Mouse (Mus musculus) layer of hippocampus, postnatal 25 days (tissue): ENCODE results near the gene Kbtbd8. TPM values are rescaled to one million over a fixed set of nuclear protein-coding genes. Genes with fewer than 3 reads are reported as not detected.

Experiments
- DNase-seq, 2 experiments: peaks; one replicate each; pipeline ENCODE4 v3.0.0; 2022; ENCODE audit warnings: mixed read lengths in 2 of 2, low spot score in 1 of 2; ENCODE audit errors: extremely low spot score in 1 of 2
- total RNA-seq, 2 experiments: library from RNA; stranded (reverse); gene quantifications; 2 replicates each; pipeline ENCODE4 v1.2.3; 2021

The Kbtbd8 gene
- total RNA-seq, 2 experiments from 2014 or later: 5.5 to 11.2 TPM

DNA sequence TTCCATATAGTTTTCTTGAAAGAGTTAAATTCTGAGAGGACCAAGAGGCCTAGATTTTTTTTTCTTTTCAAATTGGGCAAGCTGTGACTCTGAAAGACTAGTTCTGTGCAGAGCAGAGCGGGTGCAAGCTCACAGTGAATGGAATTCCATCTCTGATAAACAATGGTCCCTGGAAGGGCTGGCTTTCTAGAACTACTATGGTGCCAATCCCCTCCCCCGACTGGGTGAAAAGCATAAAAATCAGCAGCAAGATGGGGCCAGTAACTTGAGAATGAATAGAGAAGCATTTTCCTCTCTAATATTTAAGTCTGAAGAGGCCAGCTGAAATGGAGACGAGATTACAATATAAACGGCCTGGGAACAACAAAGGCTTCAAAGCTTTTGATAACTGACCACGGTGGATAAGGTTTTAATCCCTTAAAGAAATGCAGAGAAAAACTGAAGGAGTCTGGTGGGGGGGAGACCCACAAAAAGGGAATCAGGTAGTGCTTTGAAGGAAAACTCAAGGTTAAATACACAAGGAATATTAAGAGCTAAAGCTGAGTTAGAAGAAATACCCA lies 50.7 kb downstream of the Kbtbd8 start:
- no peak for DNase-seq

DNA sequence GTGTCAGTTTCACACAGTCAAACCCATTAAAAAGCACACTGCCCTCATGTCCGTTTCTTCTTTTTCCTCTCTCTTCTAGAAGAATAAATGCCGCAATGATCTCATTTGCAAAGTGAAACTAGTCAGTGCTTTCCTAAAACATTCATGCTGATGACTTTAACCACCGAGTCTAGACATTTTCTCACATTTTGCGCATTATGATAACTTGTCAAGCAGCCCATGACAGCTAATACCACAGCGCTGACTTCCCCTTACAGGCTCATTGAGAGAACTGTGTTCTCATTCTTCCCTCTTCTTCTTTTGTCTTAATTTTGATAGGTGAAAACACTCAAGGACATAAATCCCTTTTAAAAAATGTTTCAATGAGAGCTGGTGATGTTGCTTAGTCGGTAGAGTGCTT lies 52.4 kb downstream of the Kbtbd8 start:
- no peak for DNase-seq

DNA sequence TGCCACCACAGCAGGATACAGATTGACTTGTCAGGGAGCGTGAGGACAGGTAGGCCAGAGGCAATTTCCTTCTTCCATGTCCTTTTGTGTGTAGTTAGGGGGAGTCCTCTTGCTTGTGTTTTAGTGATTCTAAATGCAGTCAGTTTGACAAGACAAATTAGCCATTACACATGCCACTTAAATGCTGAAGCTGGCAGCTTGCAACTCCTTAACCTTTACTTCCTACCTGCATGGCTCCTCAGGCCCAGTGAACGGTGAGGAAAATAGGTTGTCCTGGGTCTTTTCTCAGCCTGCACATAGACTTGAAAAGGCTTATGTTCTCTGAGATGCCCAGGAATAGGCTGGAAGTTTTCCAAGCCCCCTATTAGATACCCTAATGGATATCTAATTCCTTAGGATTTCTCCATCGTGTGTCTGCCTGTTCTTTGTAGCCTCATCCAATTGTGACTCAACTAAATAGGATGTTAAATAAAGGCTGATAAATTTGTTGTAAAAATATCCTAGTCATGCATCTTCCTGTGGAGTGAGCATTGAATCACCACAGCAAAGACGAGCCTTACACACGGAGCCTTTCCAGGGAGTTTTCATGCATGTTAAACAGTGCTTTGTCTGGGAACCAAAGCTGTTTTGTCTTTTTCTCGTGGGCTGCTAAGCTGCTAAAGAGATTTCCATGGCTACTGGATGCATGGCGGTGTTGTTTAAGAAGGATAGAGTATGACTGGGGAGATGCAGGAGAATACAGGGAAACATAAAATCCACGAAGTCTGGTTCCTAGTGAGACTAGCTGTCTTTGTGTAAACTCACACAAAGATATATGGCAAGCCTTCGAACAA lies 57.5 kb downstream of the Kbtbd8 start:
- no peak for DNase-seq

Other genes with a start within 250 kb of the Kbtbd8 start
- not detected for gene Gm10234, start 204.9 kb downstream of the Kbtbd8 start, total RNA-seq